Comparison of ENCODE assay signal across 9 mouse cellular contexts in genomic region chr11:7055455-7056017, GRCm38 (mm10). TPM values are rescaled to one million over a fixed set of nuclear protein-coding genes. Genes with fewer than 3 reads are reported as not detected.
DNase-seq lines count a peak whose midpoint lies in the region; ATAC-seq lines count a peak whose summit lies in the region.
"Had no signal": no experiment of that assay in that cellular context is flagged by ENCODE, and none has a peak within 500 bp of the region (broad histone marks: within the 10 kb centered on the region; RNA-seq: fewer than 3 reads in every experiment).

No protein-coding gene starts in this region.

- peak; percentile 34 for DNase-seq in kidney, postnatal 10 days
- DNase-seq in kidney, adult 11 months, result no peak
- peak; percentile 99 for DNase-seq in cerebellum, postnatal 36 days
- peak; percentile 89 for DNase-seq in heart, embryonic 10.5 days (ENCODE audit: low spot score)
- DNase-seq in left cerebral cortex, adult 18-20 months (ENCODE audit: low spot score in 2 of 2), result peak; percentile 76 to 81
- DNase-seq in right cerebral cortex, adult 18-20 months, result peak; percentile 82
- no peak for DNase-seq in urinary bladder, postnatal 25 days (ENCODE audit: low spot score)

- H3K4me1 ChIP-seq in heart, embryonic 10.5 days, result peaks cover 30% of the 10 kb centered on the region

- peak overlapping the region; percentile 86 for H3K27ac ChIP-seq in heart, embryonic 10.5 days

- ATAC-seq in megakaryocyte, adult 5-6 weeks (ENCODE audit: poor library complexity, severe bottlenecking), result no peak

- H3K27me3 ChIP-seq in heart, embryonic 10.5 days (ENCODE audit: insufficient read depth, poor library complexity, severe bottlenecking), result peaks cover 52% of the 10 kb centered on the region

- WGBS in heart, embryonic 10.5 days, result 10% methylated on average over 14 of the region's 14 CpGs

- H3K36me3 ChIP-seq in heart, embryonic 10.5 days, result no peaks in the 10 kb centered on the region

- H3K4me3 ChIP-seq in heart, embryonic 10.5 days, result peak overlapping the region; percentile 42; the same call in 1 of the 2 replicates
- H3K4me3 ChIP-seq: erythroblast, embryonic 14.5 days had no signal

- no peaks in the 10 kb centered on the region for H3K9me3 ChIP-seq in heart, embryonic 10.5 days

RNA-seq across cellular contexts. Expression of gene Adcy1, which starts 7.8 kb away (rescaled TPM):
- 1.9 and 2.0 TPM in 2 replicates for polyA plus RNA-seq in heart, embryonic 10.5 days (2016; fragmentation: Nextera tagmentation; extraction: Ambion mirVana)
- 100 to 1,000 TPM; 276 to 285 TPM for total RNA-seq in left cerebral cortex, adult 18-20 months (2021)
- total RNA-seq in megakaryocyte, adult 5-6 weeks (2015), result not detected in 2 replicates
- total RNA-seq in megakaryocyte, adult 5-6 weeks (2017), result not detected in 2 replicates

Comparison
In these comparisons a context has a peak if more than half of its experiments do, and no peak if none do; other contexts are left out.
1. DNase-seq: peak in kidney, postnatal 10 days (single experiment), cerebellum, postnatal 36 days (2 of 2), heart, embryonic 10.5 days (single experiment), left cerebral cortex, adult 18-20 months (2 of 2) and right cerebral cortex, adult 18-20 months (single experiment); none in kidney, adult 11 months (single experiment) and urinary bladder, postnatal 25 days (single experiment).
2. RNA of gene Adcy1, which starts 7.8 kb away (total RNA-seq): 276 to 285 TPM in left cerebral cortex, adult 18-20 months; not detected in megakaryocyte, adult 5-6 weeks; every median in the first group is over 100 times any median in the second.